Mouse (Mus musculus) thymus, adult 2 months (tissue): ENCODE measurements around the gene Ap1m1.

Experiments
- CTCF ChIP-seq: fragments of 200-500 bp; IDR thresholded peaks from 2 replicates; pipeline ENCODE4 v1.5.1; 2012; ENCODE audit warnings: mild to moderate bottlenecking, control low read depth, low read length, moderate library complexity, borderline replicate concordance; ENCODE audit not compliant: control insufficient read depth, poor library complexity, insufficient read depth; ENCODE audit errors: extremely low read depth
- POLR2A ChIP-seq: fragments of 200-500 bp; IDR thresholded peaks from 2 replicates; pipeline ENCODE4 v1.6.1; 2012; ENCODE audit warnings: mild to moderate bottlenecking, low read length, control low read depth, moderate library complexity; ENCODE audit not compliant: control insufficient read depth, poor library complexity, insufficient read depth; ENCODE audit errors: extremely low read depth

- no peak for TF ChIP-seq CTCF
- TF ChIP-seq POLR2A = no peak
Observed at GRCm38 (mm10) chr8:72213536-72213935, 26.3 kb upstream of the Ap1m1 start, which contains the start of gene Gm11034.
